Mouse (Mus musculus) heart, adult 9 months (tissue): ENCODE data around the gene Grin3b.
A peak's percentile ranks its signal among the peaks of the same experiment; 100 is the strongest.

Experiments
- DNase-seq, 2 experiments: peaks; one replicate each; pipeline ENCODE4 v3.0.0; 2022; ENCODE audit warnings: low spot score in 2 of 2

Gene Grin3b

DNA sequence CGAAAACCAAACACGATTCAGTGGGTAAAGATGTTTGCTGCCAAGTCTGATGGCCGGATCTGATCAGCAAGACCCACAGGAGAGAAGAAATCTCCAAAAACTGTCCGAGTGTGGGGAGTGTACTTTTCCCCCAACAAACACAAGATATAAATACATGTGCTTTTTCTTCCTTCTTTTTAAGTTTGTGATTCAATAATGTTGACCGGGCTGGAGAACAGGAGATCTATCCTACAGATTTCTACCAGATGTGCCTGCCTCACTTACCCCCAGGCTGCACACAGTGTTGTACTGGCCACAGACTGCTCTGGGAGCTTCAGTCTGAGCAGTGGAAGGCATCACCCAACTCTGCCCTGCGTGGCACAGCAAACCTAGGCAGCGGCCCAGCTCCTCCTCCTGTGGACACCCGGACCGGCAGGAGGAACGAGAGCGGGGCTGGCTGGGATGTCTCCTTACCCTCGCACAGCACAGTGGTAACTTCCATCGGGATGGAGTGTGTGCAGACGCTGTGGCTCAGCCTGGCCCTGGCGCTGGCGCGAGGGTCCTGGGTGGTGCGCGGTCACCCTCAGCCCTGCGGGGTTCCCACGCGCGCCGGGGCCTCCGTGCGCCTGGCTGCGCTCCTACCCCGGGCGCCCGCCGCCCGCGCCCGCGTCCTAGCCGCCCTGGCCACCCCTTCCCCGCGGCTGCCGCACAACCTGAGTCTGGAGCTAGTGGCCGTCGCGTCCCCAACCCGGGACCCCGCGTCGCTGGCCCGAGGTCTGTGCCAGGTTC is at the start of gene Grin3b:
Gene Grin3b (plus strand): TSS at position 301 of the 768 bp plus-strand sequence.
- no peak for DNase-seq

GRCm38 (mm10) chr10:79920958-79921535 is 49.5 kb upstream of the Grin3b start, which contains the start of gene R3hdm4:
TSS of gene R3hdm4 (minus strand) at chr10:79921208.
- DNase-seq, result no peak

GRCm38 (mm10) chr10:79921572-79921971 is 48.9 kb upstream of the Grin3b start:
- no peak for DNase-seq

GRCm38 (mm10) chr10:79924998-79925784 is 45.3 kb upstream of the Grin3b start:
- DNase-seq, result peak; percentile 84 to 92

- no peak for DNase-seq
Measured at GRCm38 (mm10) chr10:79925785-79926490, 44.6 kb upstream of the Grin3b start.

DNA sequence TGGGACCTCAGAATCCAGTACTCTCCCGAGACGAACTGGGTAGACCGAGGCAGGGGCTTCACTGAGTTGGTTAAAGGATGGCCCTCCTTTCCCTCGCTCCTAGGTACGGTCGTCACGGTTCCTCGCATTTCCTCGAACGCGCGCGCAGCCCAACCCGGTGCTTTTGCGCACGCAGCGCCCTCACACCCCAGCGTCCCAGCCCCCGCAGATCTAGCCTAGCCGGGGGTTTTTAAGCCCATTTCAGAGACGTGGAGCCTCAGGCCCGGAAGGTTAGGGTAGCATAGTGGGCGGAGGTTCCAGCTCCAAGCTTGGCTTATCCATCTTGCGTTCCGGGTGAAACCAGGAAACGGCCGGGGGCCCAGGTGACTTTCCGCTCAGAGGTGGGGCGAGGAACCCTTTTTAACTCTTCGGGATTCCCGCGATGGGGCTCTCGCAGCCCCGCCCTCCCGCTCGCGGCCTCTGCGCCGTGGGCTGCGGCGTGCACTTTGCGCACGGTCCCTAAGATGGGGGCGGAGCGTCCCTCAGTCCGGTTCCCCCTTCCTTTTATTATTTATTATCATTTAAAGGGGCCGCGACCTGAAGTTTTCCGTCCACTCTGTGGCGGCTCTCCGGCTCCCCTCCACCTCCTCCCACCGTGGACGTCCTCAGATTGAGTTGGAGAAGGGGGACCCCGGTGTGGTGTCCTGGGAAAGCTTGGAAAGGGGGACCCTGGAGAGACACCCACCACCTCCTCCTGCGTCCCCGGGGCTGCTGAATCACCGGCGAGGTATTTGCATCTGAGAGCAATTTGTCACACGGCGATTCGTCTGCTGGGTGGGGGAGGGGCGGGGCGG is 43.8 kb upstream of the Grin3b start, which contains the start of gene Arid3a:
Gene Arid3a (plus strand): TSS at position 553 of the 833 bp plus-strand sequence.
- peak; percentile 89 for DNase-seq

DNA sequence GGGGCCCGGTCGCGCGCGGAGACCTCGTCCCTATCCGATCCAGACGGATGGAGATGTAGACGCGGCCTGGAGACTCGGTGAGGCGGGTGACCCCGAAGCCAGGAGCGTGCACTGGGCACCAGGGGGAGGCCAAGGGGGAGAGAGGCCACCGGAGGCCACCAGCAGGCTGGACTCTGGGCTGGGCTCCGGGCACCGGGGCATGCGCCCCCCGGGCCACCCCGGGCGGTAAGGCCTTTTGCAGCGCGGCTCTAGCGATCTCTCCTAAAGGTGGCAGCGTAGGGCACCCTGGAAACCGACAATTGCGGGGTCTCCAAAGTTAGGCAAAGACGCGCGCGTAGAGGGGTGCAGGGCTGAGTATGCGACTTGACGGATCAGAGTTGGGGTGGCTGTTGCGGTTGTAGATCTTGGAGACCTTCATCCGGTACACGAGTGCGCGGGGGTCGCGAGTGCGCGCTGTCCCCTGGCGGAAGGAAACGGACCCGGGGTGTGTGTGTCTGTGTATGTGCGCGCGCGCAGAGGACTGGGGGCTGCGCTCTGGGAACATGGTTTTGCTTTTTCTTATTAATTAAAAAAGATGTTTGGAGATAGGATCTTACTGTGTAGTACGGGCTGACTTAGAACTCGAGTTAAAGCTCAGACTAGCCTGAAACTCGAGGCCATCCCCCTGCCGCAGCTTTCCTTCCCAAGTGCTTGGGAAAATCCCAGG is 43.0 kb upstream of the Grin3b start:
- DNase-seq, result peak; percentile 39 to 44

GRCm38 (mm10) chr10:79928030-79928694 is 42.4 kb upstream of the Grin3b start:
- DNase-seq, result no peak

DNA sequence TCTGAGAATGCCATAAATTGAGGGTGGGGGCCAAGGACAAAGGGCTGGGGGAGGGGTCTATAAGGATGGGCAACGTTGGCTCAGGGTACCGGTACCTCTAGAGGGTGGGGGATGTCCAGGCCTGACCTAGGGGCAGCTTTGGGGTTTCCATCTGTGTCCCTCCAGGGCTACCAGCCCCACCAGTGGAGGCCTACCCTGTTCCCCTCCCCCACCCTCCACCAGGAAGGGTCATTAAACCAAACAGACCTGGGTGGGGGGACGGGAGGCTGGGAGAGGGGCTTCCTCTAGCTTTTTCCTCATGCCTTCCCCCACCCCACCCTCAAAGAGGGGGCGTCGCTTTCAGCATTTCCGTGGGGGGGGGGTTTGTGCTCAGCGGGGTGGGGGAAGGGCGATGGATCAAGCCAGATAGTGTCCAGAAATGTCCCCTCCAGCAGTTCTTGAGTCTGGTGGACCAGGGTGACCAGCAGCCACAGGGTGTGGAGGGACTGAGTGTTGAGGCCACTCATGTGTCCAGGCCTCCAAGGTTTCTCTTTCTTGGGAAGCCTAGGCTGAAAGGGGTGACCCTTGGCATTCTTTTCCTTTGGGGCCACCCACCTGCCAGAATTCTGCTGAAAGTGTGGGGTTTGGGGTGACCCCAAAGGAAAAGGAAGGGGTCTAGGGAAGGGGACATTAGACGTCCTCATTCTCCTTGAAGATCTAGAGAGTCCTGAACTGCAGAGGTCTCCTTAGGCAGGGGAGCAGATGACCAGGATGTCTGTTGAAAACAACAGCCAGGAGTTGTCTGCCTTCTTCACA is 41.4 kb upstream of the Grin3b start:
- DNase-seq, result no peak

DNA sequence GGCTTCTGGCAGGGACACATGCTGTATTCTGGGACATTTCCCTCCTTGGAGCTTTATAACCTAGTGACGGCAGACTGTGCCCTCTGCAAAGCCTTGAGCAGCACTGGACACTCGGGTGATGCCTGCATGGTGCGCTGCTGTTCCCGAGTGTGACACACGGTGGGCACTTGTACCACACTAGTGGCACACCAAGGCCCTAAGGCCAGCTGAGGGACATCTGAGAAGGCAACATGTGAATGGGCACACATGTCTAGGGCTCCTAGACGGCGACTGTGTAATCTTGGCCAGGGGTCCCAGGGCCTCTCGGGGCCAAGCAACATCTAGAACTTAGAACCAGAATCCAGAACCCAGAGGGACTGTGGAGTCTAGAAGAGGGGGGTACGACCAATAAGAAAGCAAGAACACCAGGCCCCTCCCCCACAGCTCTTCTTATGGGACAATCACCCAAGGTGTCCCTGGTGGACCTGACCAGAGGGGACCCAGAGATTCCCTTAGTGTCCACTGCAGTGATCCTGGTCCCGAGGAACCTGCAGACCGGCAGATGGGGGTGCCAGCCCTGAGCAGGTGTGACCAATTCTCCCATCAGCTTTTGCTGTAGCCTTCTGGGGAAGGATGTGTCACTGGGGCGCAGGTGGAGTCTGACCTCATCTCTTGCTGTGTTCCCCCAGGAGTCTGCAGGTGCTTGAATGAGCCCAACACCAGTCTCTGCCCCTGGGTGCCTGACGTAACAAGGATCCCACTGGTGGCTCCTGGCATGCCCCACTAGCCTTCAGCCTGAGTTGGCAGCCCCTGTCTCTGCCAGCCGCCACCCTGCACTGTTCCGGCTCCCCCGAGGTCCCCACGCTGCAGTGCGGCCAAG is 40.3 kb upstream of the Grin3b start:
- DNase-seq, result no peak

GRCm38 (mm10) chr10:79930826-79931186 is 39.7 kb upstream of the Grin3b start:
- DNase-seq, result no peak

DNA sequence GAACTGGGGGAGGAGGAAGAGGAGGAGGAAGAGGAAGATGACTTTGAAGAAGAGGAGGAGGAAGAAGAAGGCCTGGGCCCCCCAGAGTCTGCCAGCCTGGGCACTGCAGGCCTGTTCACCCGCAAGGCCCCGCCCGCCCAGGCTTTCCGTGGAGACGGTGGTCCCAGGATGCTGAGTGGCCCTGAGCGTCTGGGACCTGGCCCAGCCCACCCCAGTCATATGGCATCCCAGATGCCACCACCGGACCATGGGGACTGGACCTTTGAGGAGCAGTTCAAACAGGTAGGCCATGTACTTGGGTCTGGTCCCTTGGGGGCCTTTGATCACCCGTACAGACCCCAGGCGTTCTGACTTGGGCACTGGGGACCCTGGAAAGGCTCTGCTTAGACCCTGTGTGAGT is 38.7 kb upstream of the Grin3b start:
- no peak for DNase-seq

GRCm38 (mm10) chr10:79932736-79933135 is 37.8 kb upstream of the Grin3b start:
- peak; percentile 77 to 84 for DNase-seq

GRCm38 (mm10) chr10:79933145-79933679 is 37.3 kb upstream of the Grin3b start:
- no peak for DNase-seq

DNA sequence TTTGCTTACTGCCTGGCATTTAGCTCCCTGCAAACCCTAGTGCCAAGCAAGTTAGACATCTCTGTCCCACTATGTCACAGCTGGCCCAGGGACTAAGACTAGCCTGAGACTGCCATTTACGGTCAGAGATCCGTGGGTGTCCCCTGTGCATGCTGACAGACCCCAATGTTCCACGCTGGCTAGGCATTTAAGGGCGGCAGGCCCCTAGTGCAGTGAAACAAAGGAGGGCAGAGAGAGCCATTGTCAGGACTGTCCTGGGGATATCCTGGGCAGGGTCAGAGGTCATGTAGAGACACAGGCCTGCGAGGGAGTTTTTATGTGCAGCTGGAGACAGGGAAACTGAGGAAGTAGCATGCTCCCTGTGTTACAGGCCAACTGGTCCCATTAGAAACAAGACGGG is 36.7 kb upstream of the Grin3b start:
- no peak for DNase-seq

GRCm38 (mm10) chr10:79934272-79934721 is 36.2 kb upstream of the Grin3b start:
- DNase-seq, result peak; percentile 91 to 94

DNA sequence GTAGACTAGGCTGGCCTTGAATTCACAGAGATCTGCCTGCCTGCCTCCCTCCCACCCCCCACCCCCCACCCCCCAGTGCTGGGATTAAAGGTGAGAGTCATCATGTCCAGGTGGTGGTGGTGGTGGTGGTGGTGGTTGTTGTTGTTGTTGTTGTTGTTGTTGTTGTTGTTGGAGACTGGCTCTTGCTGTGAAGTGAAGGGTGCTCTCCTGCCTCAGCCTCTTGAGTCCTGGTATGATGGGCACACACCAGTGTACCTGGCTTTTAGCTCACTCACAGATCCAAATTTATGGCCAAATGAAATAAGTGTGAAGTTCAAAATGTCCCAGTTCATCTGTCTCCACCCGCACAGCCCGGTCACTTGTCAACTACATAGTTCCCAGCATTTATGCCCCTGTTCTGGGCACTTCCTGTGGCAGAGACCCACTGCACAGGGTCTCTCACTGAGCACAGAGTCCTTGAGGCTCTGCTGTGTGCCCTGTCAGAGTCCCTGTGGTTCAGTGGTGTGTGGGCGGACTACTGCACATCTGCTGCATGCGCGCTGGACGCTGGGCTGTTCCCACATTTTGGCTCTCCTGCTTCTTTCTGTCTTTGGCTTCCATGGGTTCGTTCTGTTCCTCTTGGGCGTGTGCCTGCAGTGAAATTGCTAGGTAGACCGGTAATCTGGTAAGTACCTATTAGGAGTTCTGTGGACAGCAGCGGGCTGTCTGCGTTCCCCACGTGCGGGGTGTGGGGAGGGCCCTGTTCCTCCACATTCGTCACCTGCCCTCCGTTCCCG is 35.5 kb upstream of the Grin3b start:
- DNase-seq, result no peak
